Mouse (Mus musculus) ovary, postnatal 36 days (tissue): ENCODE measurements around the gene Olfr224.
A peak's percentile ranks its signal among the peaks of the same experiment; 100 is the strongest.

Experiments
- DNase-seq: peaks from one replicate; pipeline ENCODE4 v3.0.0; 2022; ENCODE audit warnings: low spot score, mixed read lengths

Olfr224 gene

DNA sequence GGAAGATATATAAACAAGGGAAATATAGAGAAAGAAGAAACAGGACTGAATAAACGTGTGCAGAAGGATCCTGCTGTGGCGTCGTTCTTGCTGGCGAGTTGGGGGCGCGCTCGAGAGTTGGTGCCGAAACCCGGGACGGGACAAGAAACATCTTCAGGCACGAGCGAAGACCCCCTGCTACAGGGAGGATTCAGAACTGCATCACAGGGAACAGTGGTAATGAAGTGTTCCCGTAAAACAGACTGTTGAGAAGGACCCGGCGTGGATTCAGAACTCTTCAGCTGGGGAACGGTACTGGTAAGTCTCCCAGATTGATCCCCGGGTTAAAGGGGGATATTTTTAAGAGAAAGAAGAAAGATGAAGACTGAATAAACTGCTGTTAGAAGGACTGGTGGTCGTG, 51.4 kb downstream of the Olfr224 start:
- DNase-seq: peak; percentile 68
